Mouse (Mus musculus): ENCODE data around the gene Gpnmb.

The Gpnmb gene

GRCm38 (mm10) chr6:49096933-49097461 lies 60.7 kb downstream of the Gpnmb start:
- DNase-seq (ENCODE audit: low spot score), result no peak

GRCm38 (mm10) chr6:49097596-49098110 lies 61.3 kb downstream of the Gpnmb start:
- DNase-seq (ENCODE audit: low spot score), result no peak

DNA sequence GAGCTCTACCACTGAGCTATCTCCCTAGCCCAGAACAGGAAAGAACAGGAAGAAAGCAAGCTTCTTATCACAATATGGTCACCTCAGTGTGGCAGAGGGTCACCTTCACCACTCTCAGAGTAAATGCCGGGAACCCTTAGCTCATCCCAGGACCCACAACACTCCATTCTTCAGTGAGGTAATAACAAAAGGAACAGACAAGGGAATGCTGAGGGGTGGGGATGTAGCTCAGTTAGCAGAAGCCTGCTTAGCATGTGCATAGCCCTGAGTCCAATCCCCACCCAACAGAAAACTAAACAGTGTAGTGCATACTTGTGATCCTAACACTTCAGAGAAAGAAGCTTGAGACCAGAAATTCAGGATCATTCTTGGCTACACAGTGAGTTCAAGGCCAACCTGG lies 62.7 kb downstream of the Gpnmb start:
- DNase-seq (ENCODE audit: low spot score), result no peak

GRCm38 (mm10) chr6:49106746-49107500 lies 70.6 kb downstream of the Gpnmb start:
- DNase-seq (ENCODE audit: low spot score), result no peak

DNA sequence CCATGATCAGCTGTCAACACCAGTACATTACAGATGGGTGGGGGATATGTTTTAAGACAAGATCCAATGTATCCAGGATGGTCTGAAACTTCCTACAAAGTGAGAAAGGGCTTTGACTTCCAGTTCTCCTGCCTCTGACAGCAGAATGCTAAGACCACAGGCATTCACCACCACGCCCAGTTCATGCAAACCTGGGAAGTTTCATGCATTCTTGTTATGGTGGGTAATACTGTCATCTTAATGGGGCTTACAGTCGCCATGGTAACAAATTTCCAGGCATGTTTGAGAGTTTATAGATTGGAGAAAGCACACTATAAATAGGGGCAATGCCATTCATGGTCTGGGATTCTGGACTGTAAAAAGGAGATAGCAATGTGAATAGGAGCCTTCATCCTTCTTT lies 72.8 kb downstream of the Gpnmb start:
- DNase-seq (ENCODE audit: low spot score), result no peak

DNA sequence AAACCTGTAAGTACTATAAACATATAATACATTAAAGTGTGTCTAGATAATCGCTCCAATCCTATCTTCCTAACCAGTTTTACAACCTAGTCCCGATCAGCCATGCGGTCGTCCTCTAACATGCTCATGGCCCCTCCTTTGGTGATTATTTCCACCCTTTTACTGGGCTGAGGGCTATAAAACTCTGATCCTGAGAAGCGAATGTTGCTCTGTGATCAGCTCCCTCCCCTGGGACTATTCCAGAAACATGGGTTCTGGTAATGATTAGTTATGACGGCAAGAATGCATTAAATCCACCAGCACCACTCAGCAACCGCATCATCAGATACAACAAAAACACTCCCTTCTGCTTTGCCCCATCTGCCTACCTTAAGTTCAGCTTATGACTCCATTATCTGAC lies 77.5 kb downstream of the Gpnmb start:
- DNase-seq (ENCODE audit: low spot score), result no peak

DNA sequence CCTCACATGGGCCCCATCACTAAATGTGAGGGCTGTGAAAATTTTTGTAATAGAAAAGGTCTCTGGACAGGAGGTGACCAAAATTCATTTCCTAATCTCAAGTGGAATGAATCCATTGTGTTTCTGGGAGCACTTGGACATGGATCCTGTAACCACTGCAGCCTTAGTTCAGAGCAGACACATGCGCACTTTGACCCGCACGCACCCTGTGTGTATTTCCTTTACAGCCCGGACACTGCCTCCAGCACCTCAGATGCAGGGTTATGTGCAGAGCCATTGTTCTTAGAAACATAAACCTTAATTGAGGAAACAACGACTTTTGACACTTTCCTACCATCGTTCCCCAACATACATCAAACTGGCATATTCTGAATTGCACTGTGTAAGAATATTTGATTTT lies 78.1 kb downstream of the Gpnmb start:
- no peak for DNase-seq (ENCODE audit: low spot score)

- no peak for DNase-seq (ENCODE audit: low spot score)
Measured at GRCm38 (mm10) chr6:49115550-49115949, 79.2 kb downstream of the Gpnmb start.

- no peak for DNase-seq (ENCODE audit: low spot score)
Measured at GRCm38 (mm10) chr6:49116241-49116640, 79.9 kb downstream of the Gpnmb start.

DNA sequence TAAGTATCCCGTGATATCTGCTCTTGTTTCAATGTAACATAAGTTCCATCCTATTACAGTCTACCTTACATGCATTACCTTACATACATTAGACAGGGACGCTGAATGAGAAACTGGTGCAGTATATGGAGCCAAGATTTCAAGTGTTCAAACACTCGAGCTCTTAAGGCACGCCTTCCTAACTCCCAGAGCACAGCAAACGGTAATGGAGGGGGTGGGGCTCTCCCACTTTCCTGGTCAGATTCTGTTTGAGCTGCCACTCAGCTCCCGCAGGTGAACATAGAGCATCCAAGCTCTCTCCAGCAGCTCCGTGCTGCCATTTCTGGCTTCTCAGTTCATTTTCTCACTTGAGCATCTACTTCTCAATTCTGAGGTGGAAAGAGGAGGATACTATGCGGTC lies 82.1 kb downstream of the Gpnmb start:
- no peak for DNase-seq (ENCODE audit: low spot score)

DNA sequence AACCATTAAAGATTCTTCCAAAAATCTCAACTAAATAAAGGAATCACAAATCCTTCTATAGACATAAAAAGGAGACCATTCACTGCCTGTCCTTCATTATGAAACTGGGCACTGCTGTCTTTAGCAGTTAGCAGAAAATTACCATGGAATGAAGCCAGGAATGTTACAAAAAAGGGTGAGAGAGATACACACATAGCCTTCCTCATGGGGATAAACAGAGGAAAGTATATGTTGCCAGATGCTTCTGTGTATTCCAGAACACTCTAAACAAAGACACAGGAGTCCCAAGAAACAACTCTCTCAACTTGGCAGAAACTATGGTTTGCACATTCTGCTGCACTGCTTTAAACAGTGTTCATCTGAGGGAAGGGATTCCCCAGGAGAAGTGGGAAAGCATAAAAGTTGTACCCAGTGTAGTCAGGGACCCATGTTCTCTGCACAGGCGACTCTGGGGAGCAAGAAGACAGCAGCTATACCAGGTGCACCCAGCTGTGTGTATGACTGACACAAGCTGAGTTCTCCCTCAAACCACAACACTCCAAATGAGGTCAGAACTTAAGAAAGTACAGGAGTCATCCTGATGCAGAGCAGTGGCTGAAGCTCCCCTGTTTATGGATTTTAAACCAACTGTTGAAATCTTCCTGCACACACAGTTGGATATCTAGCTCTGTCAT lies 83.3 kb downstream of the Gpnmb start:
- no peak for DNase-seq (ENCODE audit: low spot score)

DNA sequence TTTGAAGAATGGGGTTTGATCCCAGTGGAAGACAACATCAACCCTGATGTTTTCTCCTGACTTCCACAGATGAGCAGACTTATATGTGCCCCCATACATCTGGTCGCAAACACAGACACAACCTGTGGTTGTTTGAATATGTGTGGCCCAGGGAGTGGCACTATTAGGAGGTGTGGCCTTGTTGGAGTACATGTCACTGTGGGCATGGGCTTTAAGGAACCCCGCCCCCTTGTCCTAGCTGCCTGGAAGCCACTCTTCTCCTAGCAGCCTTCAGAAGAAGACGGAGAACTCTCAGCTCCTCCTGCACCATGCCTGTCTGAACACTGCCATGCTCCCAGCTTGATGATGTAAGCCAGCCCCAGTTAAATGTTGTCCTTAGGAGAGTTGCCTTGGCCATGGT lies 84.0 kb downstream of the Gpnmb start:
- no peak for DNase-seq (ENCODE audit: low spot score)
